Mouse (Mus musculus): ENCODE data around the gene Olfr951.

The Olfr951 gene

GRCm38 (mm10) chr9:39387110-39387509 lies at the start of gene Olfr951:
Olfr951 (plus strand) TSS chr9:39387410.
- DNase-seq: no peak

GRCm38 (mm10) chr9:39427048-39427447 lies 39.8 kb downstream of the Olfr951 start, which contains the start of gene Olfr952:
Olfr952 (minus strand) TSS chr9:39427148.
- DNase-seq: no peak
